Mouse (Mus musculus): ENCODE results near the gene Idi1.
"Not testable (repeated sequence)": the region's sequence is repeated elsewhere in the genome, so short reads cannot be mapped to it uniquely, and the experiment has no call there.

Idi1 gene

GRCm38 (mm10) chr13:8885445-8886184, at the start of gene Idi1:
Gene Idi1 (plus strand): TSS chr13:8885501.
- DNase-seq (ENCODE audit: low read depth, low spot score) = peak; percentile 92

GRCm38 (mm10) chr13:8838394-8838793, 46.9 kb upstream of the Idi1 start:
- DNase-seq (ENCODE audit: low read depth, low spot score) = no peak

GRCm38 (mm10) chr13:8839111-8839510, 46.2 kb upstream of the Idi1 start:
- DNase-seq (ENCODE audit: low read depth, low spot score) = no peak

GRCm38 (mm10) chr13:8839937-8840336, 45.4 kb upstream of the Idi1 start:
- DNase-seq (ENCODE audit: low read depth, low spot score) = no peak

- no peak for DNase-seq (ENCODE audit: low read depth, low spot score)
These were observed 44.4 kb upstream of the Idi1 start for GRCm38 (mm10) chr13:8840941-8841340.

GRCm38 (mm10) chr13:8841846-8842245, 43.5 kb upstream of the Idi1 start:
- DNase-seq (ENCODE audit: low read depth, low spot score) = not testable (repeated sequence)

GRCm38 (mm10) chr13:8842273-8842672, 43.0 kb upstream of the Idi1 start:
- no peak for DNase-seq (ENCODE audit: low read depth, low spot score)

GRCm38 (mm10) chr13:8847702-8848101, 37.6 kb upstream of the Idi1 start:
- no peak for DNase-seq (ENCODE audit: low read depth, low spot score)

- no peak for DNase-seq (ENCODE audit: low read depth, low spot score)
These were observed 36.0 kb upstream of the Idi1 start for GRCm38 (mm10) chr13:8849311-8849710.

- no peak for DNase-seq (ENCODE audit: low read depth, low spot score)
These were observed 31.9 kb upstream of the Idi1 start for GRCm38 (mm10) chr13:8853424-8853823.

- DNase-seq (ENCODE audit: low read depth, low spot score) = no peak
These were observed 30.5 kb upstream of the Idi1 start for GRCm38 (mm10) chr13:8854769-8855168.

- DNase-seq (ENCODE audit: low read depth, low spot score) = no peak
These were observed 26.8 kb upstream of the Idi1 start for GRCm38 (mm10) chr13:8858453-8858852.

GRCm38 (mm10) chr13:8860861-8861260, 24.4 kb upstream of the Idi1 start:
- DNase-seq (ENCODE audit: low read depth, low spot score) = no peak

GRCm38 (mm10) chr13:8864990-8865389, 20.3 kb upstream of the Idi1 start:
- no peak for DNase-seq (ENCODE audit: low read depth, low spot score)

GRCm38 (mm10) chr13:8866612-8867011, 18.7 kb upstream of the Idi1 start:
- DNase-seq (ENCODE audit: low read depth, low spot score) = no peak

GRCm38 (mm10) chr13:8869578-8870157, 15.6 kb upstream of the Idi1 start:
- no peak for DNase-seq (ENCODE audit: low read depth, low spot score)

GRCm38 (mm10) chr13:8870160-8870509, 15.2 kb upstream of the Idi1 start:
- no peak for DNase-seq (ENCODE audit: low read depth, low spot score)

GRCm38 (mm10) chr13:8870510-8871313, 14.6 kb upstream of the Idi1 start:
- peak; percentile 78 for DNase-seq (ENCODE audit: low read depth, low spot score)

- peak; percentile 39 for DNase-seq (ENCODE audit: low read depth, low spot score)
These were observed 13.9 kb upstream of the Idi1 start, which contains the start of gene Wdr37 for GRCm38 (mm10) chr13:8871314-8871962. Gene Wdr37 (minus strand): TSS chr13:8871909.

GRCm38 (mm10) chr13:8873776-8874175, 11.5 kb upstream of the Idi1 start:
- DNase-seq (ENCODE audit: low read depth, low spot score) = no peak

GRCm38 (mm10) chr13:8881611-8882010, 3.7 kb upstream of the Idi1 start:
- DNase-seq (ENCODE audit: low read depth, low spot score) = no peak

GRCm38 (mm10) chr13:8883870-8884269, 1.4 kb upstream of the Idi1 start:
- DNase-seq (ENCODE audit: low read depth, low spot score) = not testable (repeated sequence)
